Mouse (Mus musculus) thymus, adult 2 months (tissue): ENCODE data around the gene Rtkn. TPM values are rescaled to one million over a fixed set of nuclear protein-coding genes. Genes with fewer than 3 reads are reported as not detected.

ENCODE experiments used
- DNase-seq: peaks from one replicate; pipeline ENCODE4 v3.0.0; 2021
- H3K27ac ChIP-seq: fragments of 200-500 bp; 2 replicates; pipeline ENCODE4 v1.5.1; 2012; ENCODE audit warnings: low read length, control low read depth; ENCODE audit not compliant: control insufficient read depth, insufficient read depth
- H3K27me3 ChIP-seq: fragments of 200-500 bp; 2 replicates; pipeline ENCODE4 v1.6.1; 2012; ENCODE audit warnings: mild to moderate bottlenecking, low read length, moderate library complexity, mixed read lengths; ENCODE audit not compliant: control insufficient read depth, insufficient read depth
- H3K36me3 ChIP-seq: fragments of 200-500 bp; 2 replicates; pipeline ENCODE4 v1.6.1; 2012; ENCODE audit warnings: mild to moderate bottlenecking, low read length, moderate library complexity; ENCODE audit not compliant: control insufficient read depth, insufficient read depth
- H3K4me1 ChIP-seq: fragments of 200-500 bp; replicated peaks from 2 replicates; pipeline ENCODE4 v1.6.1; 2012; ENCODE audit warnings: low read length; ENCODE audit not compliant: control insufficient read depth, insufficient read depth
- H3K4me3 ChIP-seq: fragments of 200-500 bp; 2 replicates; pipeline ENCODE4 v1.5.1; 2012; ENCODE audit warnings: mild to moderate bottlenecking, low read length, control low read depth, moderate library complexity; ENCODE audit not compliant: control insufficient read depth, insufficient read depth
- CTCF ChIP-seq: fragments of 200-500 bp; IDR thresholded peaks from 2 replicates; pipeline ENCODE4 v1.5.1; 2012; ENCODE audit warnings: mild to moderate bottlenecking, control low read depth, low read length, moderate library complexity, borderline replicate concordance; ENCODE audit not compliant: control insufficient read depth, poor library complexity, insufficient read depth; ENCODE audit errors: extremely low read depth
- POLR2A ChIP-seq: fragments of 200-500 bp; IDR thresholded peaks from 2 replicates; pipeline ENCODE4 v1.6.1; 2012; ENCODE audit warnings: mild to moderate bottlenecking, low read length, control low read depth, moderate library complexity; ENCODE audit not compliant: control insufficient read depth, poor library complexity, insufficient read depth; ENCODE audit errors: extremely low read depth
- WGBS: fragments of 180-500 bp; shearing (Covaris S2); methylation state at CpG from one replicate; pipeline ENCODE4 v1.1.7; 2018; 5-methylcytosine and 5-hydroxymethylcytosine counted together
- polyA plus RNA-seq: library from polyadenylated mRNA; depleted of rRNA; stranded (reverse); fragments of >200 nt; gene quantifications from 2 replicates; pipeline ENCODE4 v1.2.3, GENCODE M21; 2012

The Rtkn gene
- polyA plus RNA-seq, 1 experiment: 40.5 TPM

DNA sequence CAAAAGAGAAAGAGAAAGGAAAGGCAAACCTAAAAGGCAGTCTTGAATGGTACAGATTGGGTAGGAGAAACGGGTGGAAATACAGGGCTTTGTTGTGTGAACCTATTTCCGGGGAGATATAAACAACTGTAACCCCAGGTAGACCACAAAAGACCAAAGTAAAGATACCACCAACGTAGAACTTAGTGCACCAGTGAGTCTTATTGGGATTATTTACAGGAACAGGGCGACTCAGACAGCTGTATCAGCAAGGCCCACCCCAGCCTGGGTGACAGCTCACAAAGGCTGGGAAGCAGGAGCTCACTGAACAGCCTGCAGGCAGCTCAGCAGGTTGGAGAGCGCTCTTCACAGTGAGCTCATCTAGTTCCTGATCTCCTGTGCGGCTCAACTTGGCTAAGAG lies 39.3 kb upstream of the Rtkn start:
- Histone ChIP-seq H3K27ac (peak overlapping the region; percentile 32), H3K36me3 (no peaks in the 10 kb centered on the region), H3K4me1 (peaks cover 21% of the 10 kb centered on the region), H3K27me3 (no peaks in the 10 kb centered on the region), H3K4me3 (no peak overlapping the region; the same call in 1 of the 2 replicates)
- TF ChIP-seq POLR2A: no peak
- TF ChIP-seq CTCF: no peak
- 10% methylated on average over 6 of the region's 6 CpGs for WGBS
- peak; percentile 53 for DNase-seq

DNA sequence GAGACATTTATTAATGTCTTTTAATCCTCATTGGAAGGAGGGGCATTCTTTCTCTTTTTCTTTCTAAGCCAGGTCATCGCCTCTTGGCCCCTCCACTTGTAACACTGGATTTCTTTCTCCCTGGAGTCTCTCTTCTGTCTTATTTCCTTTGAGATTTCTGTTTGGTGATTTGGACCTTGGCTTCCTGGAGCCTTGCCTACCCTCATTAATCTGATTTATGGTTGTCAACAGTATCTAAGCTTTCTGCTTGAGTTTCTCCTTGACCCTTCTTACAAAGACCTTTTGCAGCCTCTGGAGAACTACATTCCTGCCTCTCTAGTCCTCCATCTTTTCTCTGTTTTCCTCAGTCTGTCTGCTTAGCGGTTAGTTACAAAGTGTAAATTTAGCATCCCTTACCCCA lies 36.9 kb upstream of the Rtkn start:
- H3K4me3 ChIP-seq: no peak overlapping the region
- no peaks in the 10 kb centered on the region for H3K36me3 ChIP-seq
- H3K4me1 ChIP-seq: peaks cover 33% of the 10 kb centered on the region
- DNase-seq: no peak
- 91% methylated on average over 2 of the region's 2 CpGs for WGBS
- no peaks in the 10 kb centered on the region for H3K27me3 ChIP-seq
- TF ChIP-seq CTCF (no peak), POLR2A (no peak)
- H3K27ac ChIP-seq: no peak overlapping the region

DNA sequence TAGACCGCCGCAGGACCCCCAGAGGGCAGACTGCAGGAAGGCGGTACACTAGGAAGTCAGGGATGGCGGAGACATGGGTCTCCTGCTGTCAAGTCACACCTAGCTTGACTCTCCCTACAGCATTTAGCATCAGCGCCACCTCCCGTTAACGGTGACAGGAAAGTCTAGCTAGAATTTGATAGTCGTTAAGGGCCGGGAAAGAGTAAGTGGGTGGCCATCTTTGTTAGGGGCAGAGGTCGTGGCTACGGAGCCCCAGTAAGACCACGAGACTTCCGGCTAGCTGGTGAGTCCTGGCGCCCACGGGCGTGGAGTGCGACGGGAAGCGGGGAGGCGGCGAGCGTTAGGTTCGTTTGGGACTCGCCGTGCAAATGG lies 34.0 kb upstream of the Rtkn start, which contains the start of the genes Ccdc142 and Gm42688:
Gene Ccdc142, plus strand, starts transcription at position 286 of the 372 bp plus-strand sequence.
Gene Gm42688, plus strand, starts transcription at position 302 of the 372 bp plus-strand sequence.
- no peak for TF ChIP-seq CTCF
- 0 out of 2 replicates have a peak, but pooled peaks have one; percentile 36 for TF ChIP-seq POLR2A
- WGBS: under 1% methylated on average over 25 of the region's 25 CpGs
- DNase-seq: peak; percentile 94
- Histone ChIP-seq H3K36me3 (no peaks in the 10 kb centered on the region), H3K4me3 (peak within 1 kb of the TSS; percentile 85), H3K27ac (peak within 1 kb of the TSS; percentile 9), H3K27me3 (no peaks in the 10 kb centered on the region), H3K4me1 (peaks cover 22% of the 10 kb centered on the region)

DNA sequence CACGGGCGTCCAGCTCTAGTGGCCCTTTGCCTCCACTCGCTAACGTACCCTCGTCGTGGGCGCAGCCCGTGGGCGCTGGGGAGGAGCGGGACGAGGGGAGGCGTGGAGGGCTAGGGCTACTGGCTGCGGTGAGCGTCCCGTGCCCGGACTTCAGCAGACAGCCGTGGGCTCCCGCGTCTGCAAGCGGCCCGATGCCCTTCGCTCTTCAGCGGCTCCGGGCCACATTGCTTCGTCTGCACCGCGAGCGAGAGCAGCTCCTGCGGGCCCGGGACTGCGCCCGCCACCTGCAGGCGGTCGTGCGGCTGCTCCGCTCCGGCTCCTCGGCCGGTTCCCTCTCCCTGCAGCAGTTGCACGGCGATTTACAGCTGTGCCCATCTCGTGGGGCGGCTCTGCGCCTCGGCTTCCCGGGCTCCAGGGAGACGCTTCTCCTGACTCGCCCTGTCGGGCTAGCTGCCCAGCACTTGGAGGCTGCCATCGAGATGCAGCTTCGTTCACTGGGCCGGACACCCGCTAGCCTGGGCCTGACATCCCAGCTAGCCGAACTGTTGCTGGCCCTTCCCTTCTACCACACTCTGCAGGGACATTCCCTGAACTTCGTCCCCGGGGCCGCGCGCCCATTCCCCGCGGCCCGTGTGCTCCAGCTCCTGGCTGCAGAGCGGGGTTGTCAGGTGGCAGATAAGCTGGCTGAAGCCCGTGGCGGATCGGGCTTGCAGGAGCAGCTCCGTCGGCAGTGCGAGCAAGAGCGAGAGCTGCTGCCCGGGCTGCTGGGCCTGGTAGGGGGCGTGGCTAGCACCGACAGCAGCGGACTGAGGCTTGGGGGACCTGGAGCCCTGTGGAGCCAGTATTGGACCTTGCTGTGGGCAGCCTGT lies 33.3 kb upstream of the Rtkn start:
- no peaks in the 10 kb centered on the region for H3K36me3 ChIP-seq
- under 1% methylated on average over 74 of the region's 74 CpGs for WGBS
- peak overlapping the region; percentile 1; the same call in 1 of the 2 replicates for H3K27ac ChIP-seq
- H3K27me3 ChIP-seq: no peaks in the 10 kb centered on the region
- H3K4me1 ChIP-seq: peaks cover 18% of the 10 kb centered on the region
- H3K4me3 ChIP-seq: peak overlapping the region; percentile 85
- DNase-seq: peak; percentile 81
- TF ChIP-seq POLR2A (0 out of 2 replicates have a peak, but pooled peaks have one; percentile 26), CTCF (peak; percentile 71; the same call in 1 of the 2 replicates)

DNA sequence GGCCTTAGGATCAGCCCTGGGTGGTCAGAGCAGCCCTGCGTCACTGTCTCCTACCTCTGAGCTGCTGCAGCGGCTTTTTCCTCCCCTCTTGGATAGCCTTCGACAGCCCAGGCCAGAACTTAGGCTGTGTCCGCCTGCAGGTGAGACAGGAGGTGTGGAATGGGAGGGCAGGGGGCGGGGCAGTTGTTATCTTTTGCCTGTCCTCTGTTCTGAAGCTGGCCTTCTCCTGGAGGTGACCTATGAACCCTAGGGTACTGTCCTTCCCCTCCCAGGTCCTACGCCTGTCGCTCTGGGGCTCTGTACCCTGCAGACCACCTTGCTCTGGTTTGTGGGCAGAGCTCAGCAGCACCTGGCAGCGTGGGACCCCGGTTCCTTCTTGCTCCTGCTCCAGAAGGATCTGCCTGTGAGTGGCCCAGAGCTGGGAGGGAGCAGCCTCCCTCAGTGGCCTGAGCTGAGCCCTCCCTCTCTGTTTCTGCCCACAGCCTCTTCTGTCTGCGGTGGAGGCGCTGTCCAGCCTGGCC lies 32.1 kb upstream of the Rtkn start:
- H3K27ac ChIP-seq: no peak overlapping the region

DNA sequence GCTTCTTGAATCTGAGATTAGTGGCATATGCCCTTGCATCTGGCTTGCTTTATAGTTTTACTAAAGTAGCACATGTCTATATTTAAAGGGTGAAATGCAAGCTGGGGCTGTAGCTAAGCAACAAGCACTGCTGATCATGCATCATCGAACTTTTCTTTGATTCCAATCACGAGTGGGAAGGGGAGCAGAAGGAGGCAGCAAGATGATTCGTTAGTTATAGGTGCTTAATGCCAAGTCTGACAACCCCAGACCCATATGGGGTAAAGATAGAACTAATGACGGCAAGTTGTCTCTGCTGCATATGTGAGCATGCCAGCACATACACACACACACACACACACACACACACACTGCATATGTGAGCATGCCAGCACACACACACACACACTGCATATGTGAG lies 31.1 kb upstream of the Rtkn start:
- Histone ChIP-seq H3K4me3 (no peak overlapping the region), H3K4me1 (peaks cover 27% of the 10 kb centered on the region), H3K27ac (no peak overlapping the region), H3K27me3 (no peaks in the 10 kb centered on the region), H3K36me3 (no peaks in the 10 kb centered on the region)
- DNase-seq: no peak
- WGBS: 92% methylated on average over 4 of the region's 4 CpGs
- TF ChIP-seq CTCF (no peak), POLR2A (no peak)

More for the DNA sequence above, 32.1 kb upstream of the Rtkn start:
- no peak for DNase-seq
- H3K4me1 ChIP-seq: peaks cover 23% of the 10 kb centered on the region
- WGBS: 91% methylated on average over 11 of the region's 11 CpGs
- H3K36me3 ChIP-seq: no peaks in the 10 kb centered on the region
- no peak overlapping the region for H3K4me3 ChIP-seq
- no peaks in the 10 kb centered on the region for H3K27me3 ChIP-seq
- TF ChIP-seq POLR2A (no peak), CTCF (no peak)
